Mouse (Mus musculus) brown adipose tissue, adult 24 weeks (tissue): Measurements from ENCODE around the gene Il1f10. TPM values are rescaled to one million over a fixed set of nuclear protein-coding genes. Genes with fewer than 3 reads are reported as not detected.

Source experiments
- polyA plus RNA-seq: library from polyadenylated mRNA; stranded (reverse); fragments of >200 nt; gene quantifications from 2 replicates; pipeline ENCODE4 v1.2.4, GENCODE M21; 2012; ENCODE audit not compliant: missing spikeins, insufficient read depth, insufficient read length

Il1f10 gene
- polyA plus RNA-seq, 1 experiment: not detected

Other genes starting within 250 kb of the Il1f10 start
- 44.7 and 50.9 TPM in 2 replicates for gene Hnmt, start 241.8 kb upstream of the Il1f10 start, polyA plus RNA-seq
- not detected in 2 replicates for gene Tbpl2, start 194.6 kb upstream of the Il1f10 start, polyA plus RNA-seq
- gene Il1f8, start 138.0 kb upstream of the Il1f10 start, polyA plus RNA-seq: not detected in 2 replicates
- not detected in 2 replicates for gene Il1f9, start 104.7 kb upstream of the Il1f10 start, polyA plus RNA-seq
- not detected in 2 replicates for gene Il1f6, start 75.8 kb upstream of the Il1f10 start, polyA plus RNA-seq
- not detected in 2 replicates for gene Il1f5, start 14.2 kb upstream of the Il1f10 start, polyA plus RNA-seq
- 1.1 and 2.0 TPM in 2 replicates for gene Il1rn, start 45.7 kb downstream of the Il1f10 start, polyA plus RNA-seq
- gene Psd4, start 76.4 kb downstream of the Il1f10 start, polyA plus RNA-seq: 0.54 and 1.2 TPM in 2 replicates
- not detected in 2 replicates for gene Pax8, start 184.4 kb downstream of the Il1f10 start, polyA plus RNA-seq